Mouse (Mus musculus) liver, embryonic 16.5 days (tissue): Measurements from ENCODE around the gene Ttc39d. TPM values are rescaled to one million over a fixed set of nuclear protein-coding genes. Genes with fewer than 3 reads are reported as not detected.

Source experiments
- polyA plus RNA-seq: library from polyadenylated mRNA; unstranded; fragments of >200 nt; fragmentation: Nextera tagmentation; extraction: Ambion mirVana; gene quantifications from 2 replicates; pipeline ENCODE4 v1.2.1, GENCODE M21; 2015

Gene Ttc39d
- polyA plus RNA-seq, 1 experiment from 2014 or later: not detected

Other genes with a start within 250 kb of the Ttc39d start
- gene Hnrnpll, start 145.1 kb upstream of the Ttc39d start, polyA plus RNA-seq: 17.2 and 17.7 TPM in 2 replicates
- 40.1 and 42.9 TPM in 2 replicates for gene Galm, start 80.0 kb upstream of the Ttc39d start, polyA plus RNA-seq
- 178 and 195 TPM in 2 replicates for gene Srsf7, start 153 bp upstream of the Ttc39d start, polyA plus RNA-seq
- gene Gemin6, start 17.0 kb downstream of the Ttc39d start, polyA plus RNA-seq: 21.3 and 25.3 TPM in 2 replicates
- gene Morn2, start 82.7 kb downstream of the Ttc39d start, polyA plus RNA-seq: 6.4 and 7.9 TPM in 2 replicates
- 3.8 and 4.8 TPM in 2 replicates for gene Dhx57, start 83.0 kb downstream of the Ttc39d start, polyA plus RNA-seq
- 0.23 and 0.32 TPM in 2 replicates for gene Arhgef33, start 99.9 kb downstream of the Ttc39d start, polyA plus RNA-seq
- gene Gm10190, start 166.1 kb downstream of the Ttc39d start, polyA plus RNA-seq: not detected in 2 replicates